Mouse (Mus musculus) heart, postnatal 0 days (tissue): ENCODE measurements around the gene Cpsf6. TPM values are rescaled to one million over a fixed set of nuclear protein-coding genes. Genes with fewer than 3 reads are reported as not detected.

Experiments
- ATAC-seq: fragments of 200-750 bp; cut with Nextera tagmentation; 2 replicates; pipeline ENCODE4 v1.8.0; 2017; ENCODE audit warnings: low read depth, moderate number of reproducible peaks, moderate library complexity; ENCODE audit not compliant: insufficient read depth
- DNase-seq: peaks from one replicate; pipeline ENCODE4 v3.0.0-alpha.2; 2016; ENCODE audit warnings: low spot score
- H3K27ac ChIP-seq: fragments of 300-500 bp; sonication (generic); 2 replicates; pipeline ENCODE4 v1.5.1; 2014; ENCODE audit warnings: low read depth, mild to moderate bottlenecking
- H3K27me3 ChIP-seq: fragments of 300-500 bp; sonication (generic); 2 replicates; pipeline ENCODE4 v1.6.1; 2014; ENCODE audit warnings: low read length, mixed read lengths; ENCODE audit not compliant: control insufficient read depth, insufficient read depth
- H3K36me3 ChIP-seq: fragments of 300-500 bp; sonication (generic); replicated peaks from 2 replicates; pipeline ENCODE4 v1.6.1; 2014; ENCODE audit warnings: low read length, mixed read lengths; ENCODE audit not compliant: control insufficient read depth, insufficient read depth
- H3K4me1 ChIP-seq: fragments of 300-500 bp; sonication (generic); 2 replicates; pipeline ENCODE4 v1.6.1; 2014; ENCODE audit warnings: antibody characterized with exemption; ENCODE audit not compliant: control insufficient read depth, insufficient read depth
- H3K4me2 ChIP-seq: fragments of 300-500 bp; sonication (generic); 2 replicates; pipeline ENCODE4 v1.6.1; 2014; ENCODE audit warnings: low read depth, mild to moderate bottlenecking, low read length, moderate library complexity
- H3K4me3 ChIP-seq: fragments of 300-500 bp; sonication (generic); 2 replicates; pipeline ENCODE4 v1.5.1; 2014; ENCODE audit warnings: low read depth, low read length
- H3K9ac ChIP-seq: fragments of 300-500 bp; sonication (generic); replicated peaks from 2 replicates; pipeline ENCODE4 v1.6.1; 2014; ENCODE audit warnings: low read depth, low read length, mixed read lengths
- H3K9me3 ChIP-seq: fragments of 300-500 bp; sonication (generic); replicated peaks from 2 replicates; pipeline ENCODE4 v1.6.1; 2016; ENCODE audit warnings: low read length; ENCODE audit not compliant: control insufficient read depth
- CTCF ChIP-seq: IDR thresholded peaks from 2 replicates; pipeline ENCODE4 v1.5.1; 2016; ENCODE audit warnings: antibody characterized with exemption, control low read depth, low read depth
- EP300 ChIP-seq: IDR thresholded peaks from 2 replicates; pipeline ENCODE4 v1.6.1; 2016; ENCODE audit warnings: antibody characterized with exemption, low read depth
- WGBS: fragments of 180-500 bp; shearing (Covaris S2); extraction: QIAGEN DNeasy Blood & Tissue Kit; methylation state at CpG from one replicate; pipeline ENCODE4 v1.1.7; 2014; 5-methylcytosine and 5-hydroxymethylcytosine counted together
- polyA plus RNA-seq: library from polyadenylated mRNA; unstranded; fragments of >200 nt; fragmentation: Nextera tagmentation; extraction: Ambion mirVana; gene quantifications from 2 replicates; pipeline ENCODE4 v1.2.1, GENCODE M21; 2015
- total RNA-seq: library from RNA; depleted of rRNA; stranded (reverse); fragments of >200 nt; gene quantifications from 2 replicates; pipeline ENCODE4 v1.2.3, GENCODE M21; 2014; ENCODE audit warnings: low replicate concordance

Gene Cpsf6
- total and polyA plus RNA-seq, 2 experiments from 2014 or later, result 55.7 to 57.8 TPM

GRCm38 (mm10) chr10:117335649-117336048 is 44.2 kb downstream of the Cpsf6 start:
- TF ChIP-seq CTCF, result no peak
- no peak for TF ChIP-seq EP300
- H3K4me2 ChIP-seq, result no peak overlapping the region
- no peak; the same call in 1 of the 2 replicates for ATAC-seq
- no peak for DNase-seq
- WGBS, result 32% methylated on average over 4 of the region's 4 CpGs
- no peaks in the 10 kb centered on the region for H3K27me3 ChIP-seq
- H3K27ac ChIP-seq, result no peak overlapping the region
- no peak overlapping the region for H3K4me3 ChIP-seq
- no peaks in the 10 kb centered on the region for H3K36me3 ChIP-seq
- H3K4me1 ChIP-seq, result no peaks in the 10 kb centered on the region
- no peak overlapping the region for H3K9ac ChIP-seq
- no peaks in the 10 kb centered on the region for H3K9me3 ChIP-seq

DNA sequence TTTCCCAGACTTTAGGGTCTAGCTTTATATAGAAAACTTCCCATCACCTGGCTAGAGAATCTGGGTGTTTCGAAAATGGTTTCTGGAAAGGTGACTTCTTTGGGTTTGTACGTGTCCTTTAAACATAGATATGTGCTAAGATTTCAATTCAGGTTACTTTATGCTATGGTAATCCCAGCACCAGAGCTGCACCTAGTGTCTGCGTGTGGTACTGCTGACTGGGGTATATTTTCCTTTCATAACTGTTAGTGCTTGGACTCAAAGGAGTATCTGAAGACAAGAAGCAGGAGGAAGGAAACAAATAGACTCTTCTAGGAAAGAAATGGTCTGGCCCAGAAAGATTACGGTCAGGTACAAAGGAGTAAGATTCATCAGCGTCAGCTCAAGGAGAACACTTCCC is 49.3 kb downstream of the Cpsf6 start:
- TF ChIP-seq EP300, result no peak
- TF ChIP-seq CTCF, result peak; percentile 61
- H3K4me3 ChIP-seq, result no peak overlapping the region
- ATAC-seq, result no peak
- WGBS, result 60% methylated on average over 5 of the region's 5 CpGs
- H3K27me3 ChIP-seq, result no peaks in the 10 kb centered on the region
- H3K27ac ChIP-seq, result no peak overlapping the region
- H3K4me2 ChIP-seq, result no peak overlapping the region
- H3K4me1 ChIP-seq, result peaks cover 8% of the 10 kb centered on the region; the same call in 1 of the 2 replicates
- DNase-seq, result no peak
- no peaks in the 10 kb centered on the region; the same call in 1 of the 2 replicates for H3K9me3 ChIP-seq
- H3K9ac ChIP-seq, result no peak overlapping the region
- no peaks in the 10 kb centered on the region for H3K36me3 ChIP-seq

DNA sequence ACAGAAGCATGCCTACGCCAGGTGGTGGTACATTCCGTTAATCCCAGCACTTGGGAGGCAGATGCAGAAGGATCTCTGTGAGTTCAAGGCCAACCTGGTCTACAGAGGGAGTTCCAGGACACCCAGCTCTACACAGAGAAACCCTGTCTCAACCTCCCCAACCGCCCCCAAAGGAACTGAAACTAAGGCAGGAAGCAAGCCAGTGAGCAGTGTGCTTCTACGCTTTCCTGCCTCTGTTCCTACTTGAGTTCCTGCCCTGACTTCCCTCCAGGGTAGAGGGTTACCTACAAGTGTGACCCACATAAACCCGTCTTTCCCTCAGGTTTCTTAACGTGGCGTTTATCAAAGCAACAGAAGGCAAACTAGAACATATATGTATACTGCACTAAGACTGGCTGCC is 56.0 kb downstream of the Cpsf6 start:
- Histone ChIP-seq H3K4me2 (no peak overlapping the region), H3K4me1 (peaks cover 7% of the 10 kb centered on the region; the same call in 1 of the 2 replicates), H3K27ac (no peak overlapping the region), H3K27me3 (no peaks in the 10 kb centered on the region), H3K36me3 (no peaks in the 10 kb centered on the region), H3K9me3 (no peaks in the 10 kb centered on the region; the same call in 1 of the 2 replicates), H3K4me3 (no peak overlapping the region), H3K9ac (no peak overlapping the region)
- TF ChIP-seq CTCF (no peak), EP300 (no peak)
- DNase-seq, result no peak
- ATAC-seq, result no peak
- WGBS, result 83% methylated on average over 7 of the region's 7 CpGs

- Histone ChIP-seq H3K27ac (no peak overlapping the region), H3K4me2 (no peak overlapping the region), H3K27me3 (no peaks in the 10 kb centered on the region), H3K36me3 (no peaks in the 10 kb centered on the region), H3K4me1 (no peaks in the 10 kb centered on the region), H3K9ac (no peak overlapping the region), H3K4me3 (no peak overlapping the region), H3K9me3 (no peaks in the 10 kb centered on the region; the same call in 1 of the 2 replicates)
- DNase-seq (no peak), ATAC-seq (no peak)
- TF ChIP-seq CTCF (no peak), EP300 (no peak)
- 92% methylated on average over 5 of the region's 5 CpGs for whole genome bisulfite sequencing
Observed at GRCm38 (mm10) chr10:117322630-117323029, 57.2 kb downstream of the Cpsf6 start.

- 74% methylated on average over 3 of the region's 3 CpGs for WGBS
- Histone ChIP-seq H3K9me3 (no peaks in the 10 kb centered on the region), H3K36me3 (no peaks in the 10 kb centered on the region), H3K27ac (no peak overlapping the region), H3K4me1 (no peaks in the 10 kb centered on the region), H3K4me2 (no peak overlapping the region), H3K9ac (no peak overlapping the region), H3K27me3 (no peaks in the 10 kb centered on the region), H3K4me3 (no peak overlapping the region)
- TF ChIP-seq CTCF (no peak), EP300 (no peak)
- ATAC-seq (no peak), DNase-seq (no peak)
Observed at GRCm38 (mm10) chr10:117320571-117320981, 59.2 kb downstream of the Cpsf6 start.

GRCm38 (mm10) chr10:117316391-117316790 is 63.4 kb downstream of the Cpsf6 start:
- ATAC-seq, result no peak
- no peaks in the 10 kb centered on the region for H3K36me3 ChIP-seq
- H3K9me3 ChIP-seq, result no peaks in the 10 kb centered on the region
- TF ChIP-seq CTCF (no peak), EP300 (no peak)
- H3K4me2 ChIP-seq, result no peak overlapping the region
- no peak overlapping the region for H3K4me3 ChIP-seq
- no peaks in the 10 kb centered on the region for H3K4me1 ChIP-seq
- WGBS, result 87% methylated on average over 10 of the region's 11 CpGs
- no peak overlapping the region for H3K27ac ChIP-seq
- DNase-seq, result no peak
- H3K9ac ChIP-seq, result no peak overlapping the region
- H3K27me3 ChIP-seq, result no peaks in the 10 kb centered on the region
